Mouse (Mus musculus): ENCODE results near the gene 4930512M02Rik. TPM values are rescaled to one million over a fixed set of nuclear protein-coding genes. Genes with fewer than 3 reads are reported as not detected.

Gene 4930512M02Rik
- polyA plus RNA-seq, 1 experiment from 2014 or later = not detected

DNA sequence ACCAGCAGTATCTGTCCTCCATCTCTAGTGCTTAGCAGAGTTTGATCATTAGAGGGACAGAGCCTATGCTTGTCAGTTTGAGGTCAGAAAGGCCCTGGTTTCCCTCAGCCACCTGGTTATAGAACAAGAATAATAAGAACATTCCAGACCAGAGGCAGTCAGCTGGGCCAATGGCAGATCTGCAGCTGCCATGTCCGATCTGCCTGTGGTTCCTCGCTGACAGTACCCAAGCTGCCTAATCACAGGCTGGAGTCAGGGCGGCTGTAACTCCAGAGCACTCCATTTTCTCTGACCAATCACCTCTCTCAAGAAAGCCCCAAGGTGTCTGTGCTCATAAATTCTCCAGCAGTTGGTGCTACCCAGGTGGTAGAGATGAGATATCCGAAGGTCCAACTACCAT, 30.0 kb upstream of the 4930512M02Rik start:
- Histone ChIP-seq H3K9ac (ENCODE audit: low read depth, low read length) (no peak overlapping the region), H3K4me3 (ENCODE audit: low read length) (no peak overlapping the region), H3K4me2 (ENCODE audit: low read depth, low read length) (no peak overlapping the region), H3K4me1 (ENCODE audit: control insufficient read depth, insufficient read depth, low read length) (no peaks in the 10 kb centered on the region), H3K9me3 (ENCODE audit: control insufficient read depth, low read length) (no peaks in the 10 kb centered on the region), H3K27me3 (replicated peaks; ENCODE audit: control insufficient read depth, insufficient read depth, low read length) (no peaks in the 10 kb centered on the region), H3K36me3 (ENCODE audit: control insufficient read depth, insufficient read depth, low read length) (no peaks in the 10 kb centered on the region), H3K27ac (ENCODE audit: low read length) (no peak overlapping the region)
- 79% methylated on average over 4 of the region's 4 CpGs for WGBS
- no peak for ATAC-seq

DNA sequence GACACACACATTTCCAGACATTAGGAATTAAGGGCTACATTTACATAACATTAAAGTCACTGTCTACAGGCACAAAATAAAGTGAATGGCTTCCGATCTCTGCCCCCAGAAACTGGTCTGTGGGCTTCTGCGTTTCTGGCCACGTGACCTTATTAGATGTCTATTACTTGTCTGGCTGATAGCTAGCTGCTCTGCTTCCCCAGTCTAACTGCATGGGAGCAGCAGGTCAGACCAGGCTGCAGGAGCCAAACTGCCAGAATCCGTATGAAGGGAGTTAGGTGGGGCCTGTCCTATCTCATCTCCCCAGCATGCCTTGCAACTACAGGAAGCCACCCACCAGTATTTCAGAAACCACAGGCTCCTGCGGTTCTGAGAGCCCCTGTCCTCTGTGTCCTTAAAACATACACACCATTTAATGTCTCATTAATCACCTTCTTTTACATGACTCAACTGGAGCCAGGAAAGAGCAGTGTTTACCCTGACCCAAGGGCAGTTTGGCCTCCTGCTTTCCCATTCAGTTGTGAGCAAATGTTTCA, 29.4 kb upstream of the 4930512M02Rik start:
- no peaks in the 10 kb centered on the region for H3K4me1 ChIP-seq (ENCODE audit: control insufficient read depth, insufficient read depth, low read length)
- no peaks in the 10 kb centered on the region for H3K36me3 ChIP-seq (ENCODE audit: control insufficient read depth, insufficient read depth, low read length)
- H3K27me3 ChIP-seq (replicated peaks; ENCODE audit: control insufficient read depth, insufficient read depth, low read length) = no peaks in the 10 kb centered on the region
- no peak overlapping the region for H3K4me2 ChIP-seq (ENCODE audit: low read depth, low read length)
- WGBS = 38% methylated on average over 5 of the region's 5 CpGs
- no peak overlapping the region for H3K9ac ChIP-seq (ENCODE audit: low read depth, low read length)
- ATAC-seq = peak; percentile 62
- H3K4me3 ChIP-seq (ENCODE audit: low read length) = no peak overlapping the region
- no peaks in the 10 kb centered on the region for H3K9me3 ChIP-seq (ENCODE audit: control insufficient read depth, low read length)
- H3K27ac ChIP-seq (ENCODE audit: low read length) = no peak overlapping the region

GRCm38 (mm10) chr11:11656388-11656787, 28.8 kb upstream of the 4930512M02Rik start:
- WGBS = 88% methylated on average over 3 of the region's 3 CpGs
- Histone ChIP-seq H3K4me1 (ENCODE audit: control insufficient read depth, insufficient read depth, low read length) (no peaks in the 10 kb centered on the region), H3K4me3 (ENCODE audit: low read length) (no peak overlapping the region), H3K27ac (ENCODE audit: low read length) (no peak overlapping the region), H3K9ac (ENCODE audit: low read depth, low read length) (no peak overlapping the region), H3K27me3 (replicated peaks; ENCODE audit: control insufficient read depth, insufficient read depth, low read length) (no peaks in the 10 kb centered on the region), H3K9me3 (ENCODE audit: control insufficient read depth, low read length) (no peaks in the 10 kb centered on the region), H3K36me3 (ENCODE audit: control insufficient read depth, insufficient read depth, low read length) (no peaks in the 10 kb centered on the region), H3K4me2 (ENCODE audit: low read depth, low read length) (no peak overlapping the region)
- ATAC-seq = no peak

GRCm38 (mm10) chr11:11644303-11644702, 16.7 kb upstream of the 4930512M02Rik start:
- no peak overlapping the region for H3K4me2 ChIP-seq (ENCODE audit: low read depth, low read length)
- H3K27ac ChIP-seq (ENCODE audit: low read length) = no peak overlapping the region
- no peak overlapping the region for H3K4me3 ChIP-seq (ENCODE audit: low read length)
- no peaks in the 10 kb centered on the region for H3K4me1 ChIP-seq (ENCODE audit: control insufficient read depth, insufficient read depth, low read length)
- no peaks in the 10 kb centered on the region for H3K36me3 ChIP-seq (ENCODE audit: control insufficient read depth, insufficient read depth, low read length)
- no peak for ATAC-seq
- H3K9ac ChIP-seq (ENCODE audit: low read depth, low read length) = no peak overlapping the region
- H3K9me3 ChIP-seq (ENCODE audit: control insufficient read depth, low read length) = no peaks in the 10 kb centered on the region
- H3K27me3 ChIP-seq (replicated peaks; ENCODE audit: control insufficient read depth, insufficient read depth, low read length) = no peaks in the 10 kb centered on the region

DNA sequence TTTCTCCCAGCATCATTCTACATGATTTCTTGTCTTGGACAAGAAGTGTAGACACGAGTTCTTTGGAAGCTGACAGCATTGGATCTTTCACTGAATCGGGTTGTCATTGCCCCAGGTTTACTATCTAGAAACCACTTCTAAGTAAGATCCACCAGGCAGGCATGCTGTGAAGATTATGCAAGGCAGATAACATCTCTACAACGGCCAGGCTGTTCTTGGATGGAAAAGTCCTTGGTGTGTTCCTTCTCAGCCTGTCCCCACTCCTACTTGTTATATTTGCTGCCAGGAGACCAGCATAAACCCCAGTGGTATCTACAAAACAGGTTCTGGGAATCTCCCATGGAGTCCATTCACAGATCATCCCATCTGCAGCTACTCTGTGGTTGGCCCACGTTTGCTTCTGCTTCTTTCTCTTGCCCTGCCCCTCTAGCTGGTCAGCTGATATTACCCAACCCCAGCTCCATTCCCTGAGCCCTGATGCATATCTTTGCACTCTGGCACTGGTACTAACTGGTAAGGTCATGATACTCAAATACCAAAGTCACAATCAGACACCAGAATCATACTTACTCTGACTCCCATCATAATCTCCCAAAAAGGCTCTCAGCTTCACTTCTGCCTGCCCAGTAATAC, 3.4 kb downstream of the 4930512M02Rik start:
- no peak overlapping the region for H3K4me2 ChIP-seq (ENCODE audit: low read depth, low read length)
- H3K4me1 ChIP-seq (ENCODE audit: control insufficient read depth, insufficient read depth, low read length) = no peaks in the 10 kb centered on the region
- no peaks in the 10 kb centered on the region for H3K9me3 ChIP-seq (ENCODE audit: control insufficient read depth, low read length)
- no peaks in the 10 kb centered on the region for H3K27me3 ChIP-seq (replicated peaks; ENCODE audit: control insufficient read depth, insufficient read depth, low read length)
- H3K36me3 ChIP-seq (ENCODE audit: control insufficient read depth, insufficient read depth, low read length) = no peaks in the 10 kb centered on the region
- no peak for ATAC-seq
- no peak overlapping the region for H3K27ac ChIP-seq (ENCODE audit: low read length)
- WGBS = 61% methylated on average over 4 of the region's 4 CpGs
- H3K9ac ChIP-seq (ENCODE audit: low read depth, low read length) = no peak overlapping the region
- H3K4me3 ChIP-seq (ENCODE audit: low read length) = no peak overlapping the region

DNA sequence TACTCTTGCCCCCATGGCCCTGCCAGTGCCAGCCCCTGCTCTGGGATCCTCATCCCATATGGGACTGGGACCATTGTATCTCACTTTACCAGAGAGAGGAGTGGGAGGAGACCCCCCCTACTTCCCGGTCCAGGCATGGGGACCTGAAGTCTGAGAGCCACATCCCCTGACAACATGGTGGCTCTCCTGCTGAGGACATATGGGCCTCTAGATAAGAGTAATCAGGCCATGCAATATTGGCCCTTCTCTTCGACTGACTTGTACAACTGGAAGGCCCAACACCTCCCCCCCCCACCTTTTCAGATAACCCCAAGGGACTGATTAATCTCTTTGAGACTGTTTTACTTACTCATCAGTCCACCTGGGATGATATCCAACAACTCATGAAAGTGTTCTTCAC, 18.4 kb downstream of the 4930512M02Rik start:
- Histone ChIP-seq H3K9ac (ENCODE audit: low read depth, low read length) (no peak overlapping the region), H3K4me1 (ENCODE audit: control insufficient read depth, insufficient read depth, low read length) (no peaks in the 10 kb centered on the region), H3K9me3 (ENCODE audit: control insufficient read depth, low read length) (peaks cover 16% of the 10 kb centered on the region), H3K27ac (ENCODE audit: low read length) (no peak overlapping the region), H3K4me3 (ENCODE audit: low read length) (no peak overlapping the region), H3K27me3 (replicated peaks; ENCODE audit: control insufficient read depth, insufficient read depth, low read length) (no peaks in the 10 kb centered on the region), H3K4me2 (ENCODE audit: low read depth, low read length) (no peak overlapping the region), H3K36me3 (ENCODE audit: control insufficient read depth, insufficient read depth, low read length) (no peaks in the 10 kb centered on the region)
- WGBS = 85% methylated on average over 2 of the region's 2 CpGs
- ATAC-seq = no peak

DNA sequence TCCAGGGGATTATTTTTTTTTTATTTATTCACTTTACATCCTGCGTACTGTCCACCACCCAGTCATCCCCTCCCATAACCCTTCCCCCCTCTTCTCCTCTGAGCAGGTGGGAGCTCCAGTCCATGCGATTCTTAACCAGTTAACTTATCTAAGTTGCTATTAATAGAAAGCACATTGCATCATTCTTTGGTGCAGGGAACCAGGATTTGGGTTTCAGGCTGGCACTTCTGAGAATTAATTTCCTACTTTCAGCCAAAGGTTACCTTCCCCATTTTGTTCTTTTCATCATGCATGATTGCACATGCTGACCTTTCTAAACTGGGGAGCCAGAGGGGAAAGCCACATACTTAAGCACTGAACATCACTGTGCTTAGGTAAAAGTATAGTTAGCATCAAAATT, 40.3 kb downstream of the 4930512M02Rik start:
- H3K4me2 ChIP-seq (ENCODE audit: low read depth, low read length) = no peak overlapping the region
- no peak overlapping the region for H3K9ac ChIP-seq (ENCODE audit: low read depth, low read length)
- H3K9me3 ChIP-seq (ENCODE audit: control insufficient read depth, low read length) = no peaks in the 10 kb centered on the region
- H3K4me1 ChIP-seq (ENCODE audit: control insufficient read depth, insufficient read depth, low read length) = no peaks in the 10 kb centered on the region
- no peaks in the 10 kb centered on the region for H3K36me3 ChIP-seq (ENCODE audit: control insufficient read depth, insufficient read depth, low read length)
- no peaks in the 10 kb centered on the region for H3K27me3 ChIP-seq (replicated peaks; ENCODE audit: control insufficient read depth, insufficient read depth, low read length)
- ATAC-seq = no peak
- no peak overlapping the region for H3K4me3 ChIP-seq (ENCODE audit: low read length)
- 71% methylated on average over 2 of the region's 2 CpGs for WGBS
- H3K27ac ChIP-seq (ENCODE audit: low read length) = no peak overlapping the region

GRCm38 (mm10) chr11:11586423-11586822, 41.2 kb downstream of the 4930512M02Rik start:
- no peak overlapping the region for H3K9ac ChIP-seq (ENCODE audit: low read depth, low read length)
- no peak overlapping the region for H3K4me2 ChIP-seq (ENCODE audit: low read depth, low read length)
- no peak for ATAC-seq
- H3K27ac ChIP-seq (ENCODE audit: low read length) = no peak overlapping the region
- no peaks in the 10 kb centered on the region for H3K36me3 ChIP-seq (ENCODE audit: control insufficient read depth, insufficient read depth, low read length)
- no peaks in the 10 kb centered on the region for H3K9me3 ChIP-seq (ENCODE audit: control insufficient read depth, low read length)
- H3K4me3 ChIP-seq (ENCODE audit: low read length) = no peak overlapping the region
- no peaks in the 10 kb centered on the region for H3K4me1 ChIP-seq (ENCODE audit: control insufficient read depth, insufficient read depth, low read length)
- WGBS = 95% methylated on average over 1 of the region's 1 CpGs
- no peaks in the 10 kb centered on the region for H3K27me3 ChIP-seq (replicated peaks; ENCODE audit: control insufficient read depth, insufficient read depth, low read length)

GRCm38 (mm10) chr11:11573691-11574090, 53.9 kb downstream of the 4930512M02Rik start:
- no peaks in the 10 kb centered on the region for H3K36me3 ChIP-seq (ENCODE audit: control insufficient read depth, insufficient read depth, low read length)
- H3K4me3 ChIP-seq (ENCODE audit: low read length) = no peak overlapping the region
- H3K27me3 ChIP-seq (replicated peaks; ENCODE audit: control insufficient read depth, insufficient read depth, low read length) = no peaks in the 10 kb centered on the region
- 58% methylated on average over 6 of the region's 6 CpGs for WGBS
- H3K27ac ChIP-seq (ENCODE audit: low read length) = no peak overlapping the region
- H3K9me3 ChIP-seq (ENCODE audit: control insufficient read depth, low read length) = no peaks in the 10 kb centered on the region
- no peak overlapping the region for H3K9ac ChIP-seq (ENCODE audit: low read depth, low read length)
- no peaks in the 10 kb centered on the region for H3K4me1 ChIP-seq (ENCODE audit: control insufficient read depth, insufficient read depth, low read length)
- ATAC-seq = no peak
- no peak overlapping the region for H3K4me2 ChIP-seq (ENCODE audit: low read depth, low read length)

- H3K4me1 ChIP-seq (ENCODE audit: control insufficient read depth, insufficient read depth, low read length) = no peaks in the 10 kb centered on the region
- H3K4me2 ChIP-seq (ENCODE audit: low read depth, low read length) = no peak overlapping the region
- H3K9ac ChIP-seq (ENCODE audit: low read depth, low read length) = no peak overlapping the region
- H3K9me3 ChIP-seq (ENCODE audit: control insufficient read depth, low read length) = no peaks in the 10 kb centered on the region
- no peaks in the 10 kb centered on the region for H3K36me3 ChIP-seq (ENCODE audit: control insufficient read depth, insufficient read depth, low read length)
- no peak for ATAC-seq
- H3K27me3 ChIP-seq (replicated peaks; ENCODE audit: control insufficient read depth, insufficient read depth, low read length) = no peaks in the 10 kb centered on the region
- H3K27ac ChIP-seq (ENCODE audit: low read length) = no peak overlapping the region
- no peak overlapping the region for H3K4me3 ChIP-seq (ENCODE audit: low read length)
Observed at GRCm38 (mm10) chr11:11570747-11571146, 56.9 kb downstream of the 4930512M02Rik start.
